Mouse (Mus musculus) CH12.LX (cell line): ENCODE measurements around the gene Irgm2. TPM values are rescaled to one million over a fixed set of nuclear protein-coding genes. Genes with fewer than 3 reads are reported as not detected.

Experiments used
- DNase-seq: peaks from one replicate; pipeline ENCODE4 v3.0.0-alpha.2; 2013; ENCODE audit errors: extremely low read depth
- H3K27ac ChIP-seq: 2 replicates; pipeline ENCODE4 v1.5.1; 2012; ENCODE audit warnings: low read depth, mild to moderate bottlenecking, control low read depth, moderate library complexity; ENCODE audit not compliant: insufficient read depth
- H3K27me3 ChIP-seq: replicated peaks from 2 replicates; pipeline ENCODE3; 2012; ENCODE audit warnings: inconsistent platforms
- H3K36me3 ChIP-seq, 2 experiments: replicated peaks in 1 of 2; 2 replicates each; pipeline versions ENCODE3 to v1.6.1; 2012; ENCODE audit warnings: inconsistent platforms in 1 of 2, low read length in 1 of 2, mild to moderate bottlenecking in 1 of 2, mixed read lengths in 1 of 2, moderate library complexity in 1 of 2; ENCODE audit not compliant: control insufficient read depth in 1 of 2, insufficient read depth in 1 of 2
- H3K4me1 ChIP-seq, 2 experiments: 2 replicates each; pipeline ENCODE4 v1.6.1; 2012; ENCODE audit warnings: inconsistent platforms in 1 of 2, moderate library complexity in 1 of 2; ENCODE audit not compliant: insufficient read depth in 2 of 2, control insufficient read depth in 1 of 2
- H3K4me2 ChIP-seq: 2 replicates; pipeline ENCODE4 v1.6.1; 2012; ENCODE audit warnings: low read depth, mild to moderate bottlenecking, control low read depth; ENCODE audit not compliant: poor library complexity, insufficient read depth, severe bottlenecking
- H3K4me3 ChIP-seq, 3 experiments: fragments of 150-350 bp in 1 of 3; sonication (generic) in 1 of 3; replicated peaks in 1 of 3; 2 replicates each; pipeline versions ENCODE3 to v1.5.1; 2011 to 2012; ENCODE audit warnings: low read depth in 2 of 3, low read length in 2 of 3, mild to moderate bottlenecking in 2 of 3, moderate library complexity in 2 of 3, control low read depth in 1 of 3, improper control_type of control experiment in 1 of 3, inconsistent platforms in 1 of 3, mixed read lengths in 1 of 3; ENCODE audit not compliant: poor library complexity in 1 of 3
- H3K79me2 ChIP-seq: replicated peaks from 2 replicates; pipeline ENCODE4 v1.6.1; 2012; ENCODE audit warnings: mild to moderate bottlenecking, moderate library complexity; ENCODE audit not compliant: control insufficient read depth, poor library complexity, insufficient read depth, severe bottlenecking; ENCODE audit errors: extremely low read depth
- H3K9ac ChIP-seq: 2 replicates; pipeline ENCODE4 v1.6.1; 2012; ENCODE audit warnings: low read depth, mild to moderate bottlenecking, control low read depth, moderate library complexity; ENCODE audit not compliant: insufficient read depth
- H3K9me3 ChIP-seq: replicated peaks from 2 replicates; pipeline ENCODE3; 2012; ENCODE audit warnings: low read length, inconsistent platforms, mixed read lengths
- BHLHE40 ChIP-seq: IDR thresholded peaks from 2 replicates; pipeline ENCODE4 v1.6.1; 2011; ENCODE audit warnings: mild to moderate bottlenecking, low read depth, low read length, improper control_type of control experiment
- CHD1 ChIP-seq: IDR thresholded peaks from 2 replicates; pipeline ENCODE4 v1.6.1; 2012; ENCODE audit warnings: low read depth, low read length, improper control_type of control experiment, inconsistent platforms
- CHD2 ChIP-seq: IDR thresholded peaks from 2 replicates; pipeline ENCODE4 v1.6.1; 2011; ENCODE audit warnings: low read length, improper control_type of control experiment
- CTCF ChIP-seq, 2 experiments: IDR thresholded peaks in 1 of 2; conservative IDR thresholded peaks in 1 of 2; 2 replicates each; pipeline ENCODE4 v1.5.1; 2011 to 2012; ENCODE audit warnings: low read depth in 2 of 2, low read length in 2 of 2, improper control_type of control experiment in 1 of 2, inconsistent platforms in 1 of 2, mild to moderate bottlenecking in 1 of 2, moderate library complexity in 1 of 2
- E2F4 ChIP-seq: IDR thresholded peaks from 2 replicates; pipeline ENCODE4 v1.6.1; 2011; ENCODE audit warnings: low read depth, low read length, improper control_type of control experiment; ENCODE audit not compliant: insufficient replicate concordance
- ELF1 ChIP-seq: IDR thresholded peaks from 2 replicates; pipeline ENCODE4 v1.6.1; 2014; ENCODE audit warnings: low read depth, mild to moderate bottlenecking, inconsistent platforms, low read length, improper control_type of control experiment
- EP300 ChIP-seq: IDR thresholded peaks from 2 replicates; pipeline ENCODE4 v1.6.1; 2011; ENCODE audit warnings: low read length, improper control_type of control experiment
- GABPA ChIP-seq: IDR thresholded peaks from 2 replicates; pipeline ENCODE4 v1.6.1; 2012; ENCODE audit warnings: low read depth, low read length, improper control_type of control experiment, inconsistent platforms; ENCODE audit not compliant: insufficient replicate concordance
- HCFC1 ChIP-seq: IDR thresholded peaks from 2 replicates; pipeline ENCODE4 v1.6.1; 2012; ENCODE audit warnings: low read depth, mild to moderate bottlenecking, inconsistent platforms, low read length, improper control_type of control experiment
- IRF4 ChIP-seq: IDR thresholded peaks from 2 replicates; pipeline ENCODE4 v1.6.1; 2014; ENCODE audit warnings: low read depth, mild to moderate bottlenecking, inconsistent platforms, low read length, improper control_type of control experiment
- JUN ChIP-seq: IDR thresholded peaks from 2 replicates; pipeline ENCODE4 v1.6.1; 2011; ENCODE audit warnings: low read depth, mild to moderate bottlenecking, low read length, improper control_type of control experiment, moderate library complexity; ENCODE audit not compliant: insufficient read depth
- JUND ChIP-seq: conservative IDR thresholded peaks from 2 replicates; pipeline ENCODE4 v1.6.1; 2011; ENCODE audit warnings: low read depth, low read length, improper control_type of control experiment
- MAX ChIP-seq: IDR thresholded peaks from 2 replicates; pipeline ENCODE4 v1.6.1; 2011; ENCODE audit warnings: low read length, improper control_type of control experiment
- MAZ ChIP-seq: IDR thresholded peaks from 2 replicates; pipeline ENCODE4 v1.6.1; 2012; ENCODE audit warnings: low read depth, mild to moderate bottlenecking, inconsistent platforms, low read length, improper control_type of control experiment, moderate library complexity
- MXI1 ChIP-seq: IDR thresholded peaks from 2 replicates; pipeline ENCODE4 v1.6.1; 2011; ENCODE audit warnings: mild to moderate bottlenecking, low read depth, low read length, improper control_type of control experiment
- MYC ChIP-seq: IDR thresholded peaks from 2 replicates; pipeline ENCODE4 v1.6.1; 2011; ENCODE audit warnings: low read depth, mild to moderate bottlenecking, improper control_type of control experiment, low read length
- NRF1 ChIP-seq: IDR thresholded peaks from 2 replicates; pipeline ENCODE4 v1.6.1; 2014; ENCODE audit warnings: low read depth, mild to moderate bottlenecking, inconsistent platforms, low read length, improper control_type of control experiment, moderate library complexity
- PAX5 ChIP-seq: IDR thresholded peaks from 2 replicates; pipeline ENCODE4 v1.6.1; 2012; ENCODE audit warnings: low read length, inconsistent platforms, mixed read lengths
- POLR2A ChIP-seq: IDR thresholded peaks from 2 replicates; pipeline ENCODE4 v1.6.1; 2011; ENCODE audit warnings: low read depth, mild to moderate bottlenecking, improper control_type of control experiment, low read length
- SIN3A ChIP-seq: IDR thresholded peaks from 2 replicates; pipeline ENCODE4 v1.6.1; 2012; ENCODE audit warnings: low read length, improper control_type of control experiment, inconsistent platforms
- TBP ChIP-seq: conservative IDR thresholded peaks from 2 replicates; pipeline ENCODE4 v1.6.1; 2011; ENCODE audit warnings: low read depth, low read length, improper control_type of control experiment
- TCF12 ChIP-seq: IDR thresholded peaks from 2 replicates; pipeline ENCODE4 v1.6.1; 2014; ENCODE audit warnings: low read depth, mild to moderate bottlenecking, inconsistent platforms, low read length, improper control_type of control experiment
- USF1 ChIP-seq: IDR thresholded peaks from 2 replicates; pipeline ENCODE4 v1.6.1; 2014; ENCODE audit warnings: low read depth, mild to moderate bottlenecking, inconsistent platforms, low read length, improper control_type of control experiment
- USF2 ChIP-seq: conservative IDR thresholded peaks from 2 replicates; pipeline ENCODE4 v1.6.1; 2011; ENCODE audit warnings: low read depth, low read length, improper control_type of control experiment
- ZC3H11A ChIP-seq: IDR thresholded peaks from 2 replicates; pipeline ENCODE4 v1.6.1; 2012; ENCODE audit warnings: low read depth, mild to moderate bottlenecking, inconsistent platforms, low read length, improper control_type of control experiment
- ZMIZ1 ChIP-seq: IDR thresholded peaks from 2 replicates; pipeline ENCODE4 v1.6.1; 2012; ENCODE audit warnings: low read depth, mild to moderate bottlenecking, inconsistent platforms, low read length, improper control_type of control experiment
- dilution Hi-C: fragments of 300-500 bp; cut with MboI; formaldehyde crosslinking; loops from 2 replicates; pipeline ENCODE4 v1.14.3; 2020; ENCODE audit warnings: low sequenced_read_pairs; ENCODE audit not compliant: extremely low pct_unique_long_range_greater_than_20kb, extremely low pct_ligation_motif_present
- in situ Hi-C: fragments of 300-500 bp; cut with MboI; formaldehyde crosslinking; loops from 3 replicates; pipeline ENCODE4 v1.14.3; 2019; ENCODE audit warnings: low sequenced_read_pairs, low pct_ligation_motif_present, low pct_unique_long_range_greater_than_20kb, mixed read lengths
- polyA plus RNA-seq: library from polyadenylated mRNA; unstranded; fragments of >175 nt; gene quantifications from 2 replicates; pipeline ENCODE4 v1.2.1, GENCODE M21; 2012; ENCODE audit warnings: low read depth; ENCODE audit not compliant: insufficient read length
- total RNA-seq, 2 experiments: library from RNA; depleted of rRNA; stranded (reverse); fragments of 300-350 nt in 1 of 2; fragments of >200 nt in 1 of 2; gene quantifications; 2 replicates each; pipeline ENCODE4 v1.2.3; 2012 to 2014

Gene Irgm2
- total and polyA plus RNA-seq, 3 experiments: 4.3 to 5.2 (median 4.7) TPM

DNA sequence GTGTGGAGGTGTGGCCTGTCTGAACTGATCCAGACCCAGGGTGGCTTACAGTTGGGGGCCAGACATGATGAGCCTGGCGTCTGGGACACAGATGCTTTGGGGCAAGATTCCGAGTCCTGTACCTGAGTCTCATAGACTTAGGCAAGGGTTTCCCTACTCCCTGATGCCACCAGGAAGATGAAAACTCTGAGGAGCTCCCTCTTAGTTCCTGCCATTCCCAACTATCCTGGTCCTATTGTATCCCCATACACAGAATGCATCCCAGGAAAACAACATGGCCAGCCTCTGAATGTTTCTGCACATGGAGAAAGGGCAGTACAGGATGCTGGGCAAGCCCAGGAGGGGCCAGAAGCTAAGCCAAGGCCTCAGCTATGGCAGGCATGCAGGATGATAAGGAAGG lies 64.1 kb downstream of the Irgm2 start:
- Histone ChIP-seq H3K27me3 (peaks cover 65% of the 10 kb centered on the region), H3K36me3 (no peaks in the 10 kb centered on the region), H3K27ac (no peak overlapping the region), H3K9ac (no peak overlapping the region), H3K79me2 (no peaks in the 10 kb centered on the region), H3K4me2 (no peak overlapping the region), H3K9me3 (peaks cover 3% of the 10 kb centered on the region), H3K4me1 (no peaks in the 10 kb centered on the region), H3K4me3 (no peak overlapping the region)
- DNase-seq: no peak
- in situ Hi-C loops: no loop called here
- TF ChIP-seq POLR2A: no peak
- no peak for TF ChIP-seq MAZ
- no peak for TF ChIP-seq JUN
- no peak for TF ChIP-seq CHD2
- TF ChIP-seq MXI1: no peak
- no peak for TF ChIP-seq BHLHE40
- no peak for TF ChIP-seq EP300
- TF ChIP-seq MAX: no peak
- TF ChIP-seq CHD1: no peak
- no peak for TF ChIP-seq NRF1
- no peak for TF ChIP-seq TBP
- no peak for TF ChIP-seq TCF12
- no peak for TF ChIP-seq GABPA
- no peak for TF ChIP-seq ZC3H11A
- TF ChIP-seq USF1: no peak
- TF ChIP-seq SIN3A: no peak
- no peak for TF ChIP-seq IRF4
- TF ChIP-seq JUND: no peak
- dilution Hi-C loops: no loop called here

DNA sequence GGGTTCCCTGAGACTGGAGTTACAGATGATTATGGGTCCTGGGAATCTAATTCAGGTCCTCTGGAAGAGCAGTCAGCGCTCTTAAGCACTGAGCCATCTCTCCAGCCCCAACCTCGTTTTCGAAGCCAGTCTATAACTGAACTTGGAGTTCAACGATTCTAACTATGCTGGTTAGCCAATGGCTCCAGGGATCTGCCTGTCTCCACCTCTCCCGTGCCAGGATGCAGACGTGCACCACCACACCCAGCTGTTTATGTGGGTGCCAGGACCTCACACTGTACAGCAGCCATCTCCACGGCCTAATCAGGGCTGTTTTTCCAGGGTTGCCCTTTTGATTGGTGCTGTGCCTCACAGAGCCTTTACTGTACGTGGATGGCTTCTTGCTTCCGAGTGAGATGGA lies 65.1 kb downstream of the Irgm2 start:
- no peak overlapping the region for H3K27ac ChIP-seq
- peaks cover 66% of the 10 kb centered on the region for H3K27me3 ChIP-seq
- no peak overlapping the region for H3K4me2 ChIP-seq
- no peaks in the 10 kb centered on the region for H3K36me3 ChIP-seq
- H3K79me2 ChIP-seq: no peaks in the 10 kb centered on the region
- no peak overlapping the region for H3K9ac ChIP-seq
- dilution Hi-C loops: no loop called here
- no peaks in the 10 kb centered on the region for H3K9me3 ChIP-seq
- in situ Hi-C loops: no loop called here
- H3K4me3 ChIP-seq: no peak overlapping the region
- DNase-seq: no peak
- no peaks in the 10 kb centered on the region for H3K4me1 ChIP-seq
- TF ChIP-seq E2F4 (no peak), MAX (no peak), PAX5 (no peak), JUN (no peak), GABPA (no peak), USF1 (no peak), ELF1 (no peak), CHD2 (no peak), ZMIZ1 (no peak), USF2 (no peak), CHD1 (no peak), MYC (no peak), HCFC1 (no peak), MXI1 (no peak), MAZ (no peak), CTCF (conservative IDR thresholded peaks at IDR 0.05 in 1 of 2, IDR thresholded peaks at IDR 0.05 in 1 of 2; ENCODE audit: low read depth in 2 of 2, low read length in 2 of 2) (no peak), JUND (no peak)
